Mouse (Mus musculus) splenic B cell, adult 2 months (primary cell): ENCODE measurements around the gene 4632433K11Rik.
"Not testable (repeated sequence)": the region's sequence is repeated elsewhere in the genome, so short reads cannot be mapped to it uniquely, and the experiment has no call there.

Experiments
- DNase-seq: peaks from one replicate; pipeline ENCODE4 v3.0.0-alpha.2; 2011; ENCODE audit warnings: low read depth, low spot score
- H3K27me3 ChIP-seq: 2 replicates; pipeline ENCODE4 v1.6.1; 2012; ENCODE audit warnings: mild to moderate bottlenecking, low read length, moderate library complexity, mixed read lengths; ENCODE audit not compliant: control insufficient read depth, poor library complexity, insufficient read depth, severe bottlenecking
- H3K36me3 ChIP-seq: 2 replicates; pipeline ENCODE4 v1.6.1; 2012; ENCODE audit warnings: mild to moderate bottlenecking, low read length, moderate library complexity, mixed read lengths; ENCODE audit not compliant: control insufficient read depth, poor library complexity, insufficient read depth, severe bottlenecking

The 4632433K11Rik gene

GRCm38 (mm10) chr7:5033818-5034217 lies at the start of gene 4632433K11Rik:
Gene 4632433K11Rik (plus strand): TSS chr7:5034118.
- H3K27me3 ChIP-seq = no peaks in the 10 kb centered on the region
- peaks cover 32% of the 10 kb centered on the region for H3K36me3 ChIP-seq
- DNase-seq = no peak

DNA sequence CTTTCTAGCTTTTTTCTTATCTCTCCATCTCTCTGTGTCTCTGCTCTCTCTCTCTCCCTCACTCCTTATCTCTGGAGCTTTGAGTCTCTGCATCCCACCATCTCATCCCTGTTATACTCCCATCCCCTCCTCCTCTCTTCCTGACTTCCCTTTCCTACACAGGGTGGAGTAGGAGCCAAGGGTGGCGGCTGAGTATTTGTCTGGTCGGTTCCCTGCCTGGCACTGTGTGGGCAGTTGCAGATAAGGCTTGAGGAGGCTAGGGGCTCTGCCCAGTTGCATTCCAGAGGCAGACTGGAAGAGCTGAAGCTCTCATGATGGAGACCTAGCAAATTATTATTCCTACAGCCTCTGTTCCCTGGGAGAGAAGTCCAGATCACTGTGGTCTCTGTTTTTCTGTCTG lies 45.7 kb upstream of the 4632433K11Rik start:
- DNase-seq = no peak
- H3K27me3 ChIP-seq = no peaks in the 10 kb centered on the region
- no peaks in the 10 kb centered on the region; the same call in 1 of the 2 replicates for H3K36me3 ChIP-seq

- DNase-seq = no peak
- no peaks in the 10 kb centered on the region for H3K27me3 ChIP-seq
Measured at GRCm38 (mm10) chr7:4993347-4993998, 40.4 kb upstream of the 4632433K11Rik start.

DNA sequence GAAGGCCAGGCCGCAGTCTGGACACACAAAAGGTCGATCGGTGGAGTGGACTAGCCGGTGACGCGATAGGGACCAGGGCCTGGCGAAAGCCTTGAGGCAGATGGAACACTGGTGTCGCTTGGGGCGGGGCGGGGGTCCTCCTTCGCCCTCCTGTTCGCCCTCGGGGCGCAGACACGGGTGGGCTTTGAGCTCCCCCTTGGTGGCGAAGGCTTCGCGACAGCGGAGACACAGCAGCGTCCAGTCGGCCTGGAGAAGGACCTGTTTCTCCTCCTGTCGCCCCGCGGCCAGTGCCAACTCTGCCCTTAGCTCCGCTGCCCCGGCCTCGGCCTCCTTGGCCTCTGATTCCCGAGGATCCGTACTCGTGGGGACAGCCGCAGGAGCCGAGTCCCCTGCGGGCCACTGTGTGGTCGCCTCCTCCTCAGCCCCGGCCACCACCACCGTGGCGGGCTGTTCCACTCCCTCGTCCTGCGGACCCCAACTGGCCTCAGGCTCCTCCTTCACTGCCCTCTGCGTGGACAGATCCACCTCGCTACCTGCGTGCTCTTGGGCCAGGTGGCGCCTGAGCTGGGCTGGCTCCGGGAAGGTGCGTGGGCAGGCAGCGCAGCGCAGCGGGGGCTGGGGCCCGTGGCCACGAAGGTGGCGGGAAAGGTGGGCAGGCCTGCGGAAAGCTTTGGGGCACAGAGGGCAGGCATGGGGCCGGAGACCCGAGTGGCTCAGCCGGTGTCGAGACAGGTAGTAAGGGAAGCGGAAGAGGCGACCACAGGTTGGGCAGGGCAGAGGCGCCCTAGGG lies 39.7 kb upstream of the 4632433K11Rik start:
- Histone ChIP-seq H3K27me3 (no peaks in the 10 kb centered on the region), H3K36me3 (no peaks in the 10 kb centered on the region; the same call in 1 of the 2 replicates)
- DNase-seq = no peak

More at GRCm38 (mm10) chr7:4993347-4993998, 40.4 kb upstream of the 4632433K11Rik start:
- H3K36me3 ChIP-seq = no peaks in the 10 kb centered on the region; the same call in 1 of the 2 replicates

- no peaks in the 10 kb centered on the region; the same call in 1 of the 2 replicates for H3K36me3 ChIP-seq
- H3K27me3 ChIP-seq = no peaks in the 10 kb centered on the region
- DNase-seq = no peak
Measured at GRCm38 (mm10) chr7:4995268-4996002, 38.5 kb upstream of the 4632433K11Rik start.

DNA sequence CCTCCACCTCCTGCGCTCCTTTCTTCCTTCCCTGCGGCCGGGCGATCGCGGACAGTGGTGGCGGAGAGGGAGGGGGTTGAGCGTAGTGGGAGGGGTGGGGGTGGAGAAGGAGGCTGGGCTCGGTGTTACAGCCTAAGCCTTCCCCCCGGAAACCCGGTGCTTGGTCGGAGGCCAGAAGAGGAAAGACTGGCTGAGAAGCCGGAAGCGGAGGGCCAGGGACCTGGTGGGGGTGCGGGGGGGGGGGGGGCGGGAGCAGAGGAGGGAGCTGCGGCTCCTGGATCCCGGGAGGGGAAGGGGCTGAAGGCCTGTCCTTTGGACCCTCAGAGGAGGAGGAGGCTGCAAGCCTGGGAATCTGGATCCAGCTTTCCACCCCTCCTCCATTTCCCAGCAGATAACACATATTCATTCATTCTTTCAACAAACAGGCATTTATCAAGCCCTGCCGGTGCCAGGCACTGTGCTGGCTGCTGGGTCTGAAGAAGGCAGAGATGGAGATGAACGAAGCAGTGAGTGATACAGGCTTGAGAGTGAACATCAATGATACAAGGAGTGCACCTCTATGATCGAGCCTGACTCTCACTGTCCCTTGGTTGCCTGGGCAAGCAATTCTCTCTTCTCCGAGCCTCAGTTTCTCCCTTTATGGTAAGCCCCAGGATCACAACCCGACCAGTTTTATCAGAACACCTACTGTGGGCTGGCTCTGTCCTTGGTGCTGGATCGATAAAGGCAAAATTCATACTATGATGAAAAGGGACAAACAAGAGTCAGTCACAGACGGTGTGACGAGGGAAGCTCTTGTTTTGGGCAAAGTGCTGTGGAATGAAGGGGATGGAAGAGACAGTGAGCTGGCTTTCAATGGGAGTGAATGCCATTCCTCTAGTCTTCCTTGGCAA lies 37.7 kb upstream of the 4632433K11Rik start, which contains the start of gene Zfp579:
Gene Zfp579 (minus strand): TSS at position 156 of the 893 bp plus-strand sequence.
- DNase-seq = peak; percentile 76

GRCm38 (mm10) chr7:4996934-4997333 lies 37.0 kb upstream of the 4632433K11Rik start:
- DNase-seq = no peak
- H3K36me3 ChIP-seq = no peaks in the 10 kb centered on the region; the same call in 1 of the 2 replicates
- no peaks in the 10 kb centered on the region for H3K27me3 ChIP-seq

More for the DNA sequence above, 37.7 kb upstream of the 4632433K11Rik start, which contains the start of gene Zfp579:
- no peaks in the 10 kb centered on the region; the same call in 1 of the 2 replicates for H3K36me3 ChIP-seq
- H3K27me3 ChIP-seq = no peaks in the 10 kb centered on the region

DNA sequence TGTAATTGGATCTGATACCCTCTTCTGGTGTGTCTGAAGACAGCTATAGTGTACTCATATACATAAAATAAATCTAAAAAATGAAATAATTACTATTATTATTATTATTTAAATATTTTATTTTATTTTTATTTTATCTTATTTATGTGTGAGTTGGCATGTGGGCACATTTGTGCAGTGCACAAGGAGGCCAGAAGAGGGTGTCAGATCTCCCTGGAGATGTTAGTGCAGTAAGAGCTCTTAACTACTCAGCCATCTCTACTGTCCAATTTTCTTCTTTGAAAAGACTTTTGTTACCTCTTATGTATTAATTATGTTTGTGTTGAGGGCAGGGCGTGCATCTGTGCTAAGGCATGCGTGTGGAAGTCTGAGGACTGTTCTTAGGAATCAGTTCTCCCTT lies 34.0 kb upstream of the 4632433K11Rik start:
- H3K36me3 ChIP-seq = no peaks in the 10 kb centered on the region
- H3K27me3 ChIP-seq = no peaks in the 10 kb centered on the region
- peak; percentile 61 for DNase-seq

DNA sequence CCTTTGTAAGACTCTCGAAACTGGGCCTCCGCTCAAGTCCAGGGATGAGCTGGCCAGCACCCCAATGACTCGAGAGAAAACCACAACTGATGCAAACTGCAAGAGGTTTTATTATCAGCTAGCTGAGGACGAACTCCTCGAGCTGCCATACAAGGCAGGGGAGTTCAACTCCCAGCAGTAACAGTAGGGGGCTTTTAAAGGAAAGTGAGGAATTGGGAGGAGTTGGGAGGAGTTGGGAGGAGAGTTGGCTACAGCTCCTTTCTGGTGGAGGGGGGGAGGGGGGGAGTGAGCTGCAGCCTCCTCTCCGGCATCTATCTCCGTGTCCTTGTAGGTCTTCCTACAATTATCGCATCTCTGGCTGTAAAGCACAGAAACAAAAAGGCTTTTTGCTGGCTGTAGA lies 31.0 kb upstream of the 4632433K11Rik start:
- not testable (repeated sequence) for DNase-seq, H3K27me3 ChIP-seq, H3K36me3 ChIP-seq

GRCm38 (mm10) chr7:5008229-5008628 lies 25.7 kb upstream of the 4632433K11Rik start:
- no peak for DNase-seq
- Histone ChIP-seq H3K36me3 (peaks cover 21% of the 10 kb centered on the region), H3K27me3 (no peaks in the 10 kb centered on the region)

- no peak for DNase-seq
- H3K27me3 ChIP-seq = no peaks in the 10 kb centered on the region
- peaks cover 19% of the 10 kb centered on the region for H3K36me3 ChIP-seq
Measured at GRCm38 (mm10) chr7:5012681-5013513, 21.0 kb upstream of the 4632433K11Rik start.

DNA sequence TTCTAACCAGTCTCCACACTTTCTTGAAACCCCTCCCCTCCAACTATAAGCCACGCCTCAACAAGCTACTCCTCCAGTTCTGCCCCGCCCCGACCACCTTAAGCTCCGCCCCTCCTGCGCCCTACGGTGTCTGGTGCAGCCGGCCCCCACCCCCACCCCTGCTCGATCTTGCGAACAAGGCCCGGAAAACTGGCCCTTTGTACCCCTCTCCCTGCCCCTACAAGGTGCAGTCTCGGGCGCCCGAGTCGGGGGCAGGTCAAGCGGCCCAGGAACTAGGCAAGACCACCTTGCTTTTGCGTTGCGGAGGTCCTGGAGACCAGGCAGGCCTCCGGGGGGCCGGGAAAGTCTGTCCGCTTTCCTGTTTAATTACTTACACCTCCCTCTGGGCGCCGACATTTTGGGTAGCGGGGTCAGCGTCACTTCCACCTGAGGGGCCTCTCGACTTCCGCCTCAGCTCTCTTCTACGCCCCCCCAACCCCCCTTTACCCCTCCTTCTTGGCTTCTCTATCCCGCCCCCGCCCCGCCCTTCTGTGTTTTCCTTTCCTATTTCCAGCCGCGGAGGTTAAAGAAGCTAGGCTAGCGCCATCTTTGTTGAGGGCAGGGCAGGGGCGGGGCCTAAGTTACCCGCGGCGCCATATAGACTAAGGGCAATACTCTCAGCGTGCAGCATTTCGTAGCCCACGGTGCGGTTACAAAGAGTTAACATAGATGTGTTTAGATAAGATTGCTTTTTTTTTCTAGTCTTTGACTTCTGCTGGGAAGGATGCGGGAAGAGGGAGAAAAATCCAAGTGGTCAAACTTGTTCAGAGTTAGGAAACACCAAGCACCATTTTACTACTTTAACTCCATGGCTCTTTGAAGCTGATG lies 19.4 kb upstream of the 4632433K11Rik start, which contains the start of the genes Zfp524 and Fiz1:
Gene Zfp524 (plus strand): TSS at position 165 of the 867 bp plus-strand sequence.
Gene Fiz1 (minus strand): TSS at position 447 of the 867 bp plus-strand sequence.
- peaks cover 16% of the 10 kb centered on the region for H3K36me3 ChIP-seq
- DNase-seq = peak; percentile 98
- no peaks in the 10 kb centered on the region for H3K27me3 ChIP-seq
